Mouse (Mus musculus): ENCODE results near the gene Eya2. TPM values are rescaled to one million over a fixed set of nuclear protein-coding genes. Genes with fewer than 3 reads are reported as not detected.

Gene Eya2
- polyA plus RNA-seq, 1 experiment from 2014 or later = 27.2 TPM

- Histone ChIP-seq H3K4me2 (ENCODE audit: low read depth, low read length) (no peak overlapping the region), H3K9me3 (replicated peaks; ENCODE audit: control insufficient read depth, low read length) (no peaks in the 10 kb centered on the region), H3K4me1 (ENCODE audit: control insufficient read depth, insufficient read depth, low read length) (peaks cover 4% of the 10 kb centered on the region; the same call in 1 of the 2 replicates), H3K4me3 (ENCODE audit: low read depth, low read length) (no peak overlapping the region), H3K9ac (replicated peaks; ENCODE audit: low read length) (no peak overlapping the region), H3K27me3 (ENCODE audit: control insufficient read depth, insufficient read depth, low read length) (peaks cover 9% of the 10 kb centered on the region), H3K36me3 (replicated peaks; ENCODE audit: control insufficient read depth, insufficient read depth, low read depth, low read length) (no peaks in the 10 kb centered on the region), H3K27ac (replicated peaks; ENCODE audit: low read depth, low read length) (no peak overlapping the region)
- no peak for DNase-seq (ENCODE audit: low spot score)
- no peak for ATAC-seq (replicated peaks; ENCODE audit: insufficient number of reproducible peaks, low FRiP score, low TSS enrichment, low read depth)
- 54% methylated on average over 11 of the region's 11 CpGs for WGBS
These were observed 35.9 kb upstream of the Eya2 start for GRCm38 (mm10) chr2:165558916-165559315.

DNA sequence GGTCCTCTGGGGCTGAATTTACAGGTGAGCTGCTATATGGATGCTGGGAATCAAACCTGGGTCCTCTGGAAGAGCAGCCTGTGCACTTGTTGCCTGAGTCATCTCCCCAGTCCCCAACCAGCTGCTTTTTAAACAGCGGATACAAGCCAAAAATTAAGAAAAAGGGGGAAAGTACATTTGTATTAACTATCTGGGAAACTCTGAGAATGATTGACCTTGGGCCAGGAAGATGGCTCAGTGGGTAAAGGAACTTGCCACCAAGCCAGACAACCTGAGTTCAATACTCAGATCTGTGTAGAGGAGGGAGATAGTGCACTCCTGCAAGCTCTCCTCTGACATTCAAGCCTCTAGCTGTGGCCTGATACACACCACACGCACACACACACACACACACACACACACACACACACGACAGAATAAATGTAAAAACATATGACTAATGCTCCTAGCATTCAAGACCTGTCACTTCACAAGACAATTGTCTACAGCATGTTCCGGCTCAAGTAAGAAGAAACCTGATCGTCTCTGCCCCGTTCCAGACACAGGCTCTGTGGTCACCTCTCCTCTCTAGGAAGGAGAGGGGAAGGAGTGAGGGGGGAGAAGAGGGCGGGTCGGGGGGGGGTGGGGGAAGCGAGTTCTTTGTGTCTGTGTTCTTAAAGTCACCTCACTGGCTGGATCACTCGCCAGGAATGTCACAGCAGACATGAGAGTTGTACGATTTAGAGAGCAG, 35.2 kb upstream of the Eya2 start:
- H3K27me3 ChIP-seq (ENCODE audit: control insufficient read depth, insufficient read depth, low read length) = peaks cover 16% of the 10 kb centered on the region
- H3K9ac ChIP-seq (replicated peaks; ENCODE audit: low read length) = no peak overlapping the region
- H3K4me3 ChIP-seq (ENCODE audit: low read depth, low read length) = no peak overlapping the region
- WGBS = 21% methylated on average over 11 of the region's 11 CpGs
- DNase-seq (ENCODE audit: low spot score) (peak; percentile 57), ATAC-seq (replicated peaks; ENCODE audit: insufficient number of reproducible peaks, low FRiP score, low TSS enrichment, low read depth) (peak; percentile 51; the same call in 1 of the 2 replicates)
- H3K4me2 ChIP-seq (ENCODE audit: low read depth, low read length) = no peak overlapping the region
- no peak overlapping the region for H3K27ac ChIP-seq (replicated peaks; ENCODE audit: low read depth, low read length)
- H3K9me3 ChIP-seq (replicated peaks; ENCODE audit: control insufficient read depth, low read length) = no peaks in the 10 kb centered on the region
- no peaks in the 10 kb centered on the region for H3K36me3 ChIP-seq (replicated peaks; ENCODE audit: control insufficient read depth, insufficient read depth, low read depth, low read length)
- peaks cover 4% of the 10 kb centered on the region; the same call in 1 of the 2 replicates for H3K4me1 ChIP-seq (ENCODE audit: control insufficient read depth, insufficient read depth, low read length)

DNA sequence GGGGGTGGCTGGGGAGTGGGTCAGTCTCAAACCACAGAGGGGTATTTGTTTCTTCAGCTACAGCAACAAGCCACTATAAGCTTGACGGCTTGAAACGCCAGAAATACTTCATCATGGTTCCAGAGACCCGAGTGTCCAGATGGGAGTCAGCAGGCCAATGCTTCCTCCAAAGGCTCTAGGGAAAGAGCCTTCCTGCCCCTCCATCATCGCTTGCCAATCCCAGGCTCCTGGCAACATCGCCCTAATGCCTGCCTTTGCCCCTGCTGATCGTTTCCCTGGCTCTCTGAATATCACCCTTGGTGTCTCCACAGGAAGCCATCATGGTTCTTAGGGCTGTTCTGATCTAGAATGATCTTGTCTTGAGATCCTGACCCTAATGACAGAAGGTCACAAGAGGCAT, 33.0 kb upstream of the Eya2 start:
- ATAC-seq (replicated peaks; ENCODE audit: insufficient number of reproducible peaks, low FRiP score, low TSS enrichment, low read depth) (no peak), DNase-seq (ENCODE audit: low spot score) (no peak)
- WGBS = 70% methylated on average over 6 of the region's 6 CpGs
- H3K36me3 ChIP-seq (replicated peaks; ENCODE audit: control insufficient read depth, insufficient read depth, low read depth, low read length) = no peaks in the 10 kb centered on the region
- no peak overlapping the region for H3K9ac ChIP-seq (replicated peaks; ENCODE audit: low read length)
- no peak overlapping the region for H3K4me2 ChIP-seq (ENCODE audit: low read depth, low read length)
- no peak overlapping the region for H3K27ac ChIP-seq (replicated peaks; ENCODE audit: low read depth, low read length)
- H3K9me3 ChIP-seq (replicated peaks; ENCODE audit: control insufficient read depth, low read length) = no peaks in the 10 kb centered on the region
- peaks cover 4% of the 10 kb centered on the region; the same call in 1 of the 2 replicates for H3K4me1 ChIP-seq (ENCODE audit: control insufficient read depth, insufficient read depth, low read length)
- peaks cover 16% of the 10 kb centered on the region for H3K27me3 ChIP-seq (ENCODE audit: control insufficient read depth, insufficient read depth, low read length)
- H3K4me3 ChIP-seq (ENCODE audit: low read depth, low read length) = no peak overlapping the region

DNA sequence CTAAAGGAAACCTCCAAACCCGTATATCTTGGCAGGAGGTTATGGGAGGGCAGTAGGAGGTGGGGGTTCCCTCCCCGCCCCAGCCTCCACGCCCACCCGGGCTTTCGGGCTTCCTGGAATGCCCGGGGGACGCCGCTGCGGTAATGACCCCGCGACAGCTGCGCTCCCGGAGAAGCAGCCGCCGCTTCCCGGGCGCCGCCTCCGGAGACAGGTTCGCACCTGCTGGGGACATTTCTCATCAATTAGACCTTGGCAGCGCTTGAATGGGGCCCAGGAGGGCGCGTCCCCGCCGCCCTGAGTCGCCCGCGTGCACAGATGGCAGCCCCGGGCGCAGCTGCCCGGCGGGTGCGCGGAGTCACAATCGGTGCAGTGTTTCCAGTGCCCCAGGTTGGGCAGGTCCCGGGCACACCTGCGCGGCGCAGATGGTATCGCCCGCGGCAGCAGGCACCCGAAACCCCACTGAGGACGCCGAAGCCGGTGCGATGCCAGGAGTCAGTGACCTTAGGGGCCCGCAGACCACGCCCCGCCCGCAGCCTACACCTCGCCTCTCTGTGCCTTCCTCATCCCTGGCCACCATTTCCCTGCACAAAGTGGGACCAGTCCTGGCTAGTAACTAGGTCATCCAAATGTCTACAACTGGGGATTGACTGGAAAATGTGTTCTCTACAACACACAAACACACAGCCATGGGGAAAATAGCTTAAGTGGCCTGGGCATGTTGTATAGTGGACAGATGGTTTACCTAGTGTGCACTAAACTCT, 31.4 kb upstream of the Eya2 start:
- DNase-seq (ENCODE audit: low spot score) (peak; percentile 58), ATAC-seq (replicated peaks; ENCODE audit: insufficient number of reproducible peaks, low FRiP score, low TSS enrichment, low read depth) (peak; percentile 30; the same call in 1 of the 2 replicates)
- Histone ChIP-seq H3K4me3 (ENCODE audit: low read depth, low read length) (peak overlapping the region; percentile 36), H3K36me3 (replicated peaks; ENCODE audit: control insufficient read depth, insufficient read depth, low read depth, low read length) (no peaks in the 10 kb centered on the region), H3K4me2 (ENCODE audit: low read depth, low read length) (peak overlapping the region; percentile 82), H3K4me1 (ENCODE audit: control insufficient read depth, insufficient read depth, low read length) (peaks cover 4% of the 10 kb centered on the region; the same call in 1 of the 2 replicates), H3K9me3 (replicated peaks; ENCODE audit: control insufficient read depth, low read length) (no peaks in the 10 kb centered on the region), H3K27ac (replicated peaks; ENCODE audit: low read depth, low read length) (no peak overlapping the region), H3K27me3 (ENCODE audit: control insufficient read depth, insufficient read depth, low read length) (peaks cover 16% of the 10 kb centered on the region), H3K9ac (replicated peaks; ENCODE audit: low read length) (peak overlapping the region; percentile 44)
- under 1% methylated on average over 49 of the region's 52 CpGs for WGBS

GRCm38 (mm10) chr2:165564101-165564500, 30.7 kb upstream of the Eya2 start:
- ATAC-seq (replicated peaks; ENCODE audit: insufficient number of reproducible peaks, low FRiP score, low TSS enrichment, low read depth) (no peak), DNase-seq (ENCODE audit: low spot score) (no peak)
- Histone ChIP-seq H3K27me3 (ENCODE audit: control insufficient read depth, insufficient read depth, low read length) (peaks cover 16% of the 10 kb centered on the region), H3K9ac (replicated peaks; ENCODE audit: low read length) (no peak overlapping the region), H3K4me1 (ENCODE audit: control insufficient read depth, insufficient read depth, low read length) (peaks cover 4% of the 10 kb centered on the region; the same call in 1 of the 2 replicates), H3K4me2 (ENCODE audit: low read depth, low read length) (no peak overlapping the region), H3K36me3 (replicated peaks; ENCODE audit: control insufficient read depth, insufficient read depth, low read depth, low read length) (no peaks in the 10 kb centered on the region), H3K9me3 (replicated peaks; ENCODE audit: control insufficient read depth, low read length) (no peaks in the 10 kb centered on the region), H3K27ac (replicated peaks; ENCODE audit: low read depth, low read length) (no peak overlapping the region), H3K4me3 (ENCODE audit: low read depth, low read length) (no peak overlapping the region)
- WGBS = 55% methylated on average over 8 of the region's 8 CpGs

DNA sequence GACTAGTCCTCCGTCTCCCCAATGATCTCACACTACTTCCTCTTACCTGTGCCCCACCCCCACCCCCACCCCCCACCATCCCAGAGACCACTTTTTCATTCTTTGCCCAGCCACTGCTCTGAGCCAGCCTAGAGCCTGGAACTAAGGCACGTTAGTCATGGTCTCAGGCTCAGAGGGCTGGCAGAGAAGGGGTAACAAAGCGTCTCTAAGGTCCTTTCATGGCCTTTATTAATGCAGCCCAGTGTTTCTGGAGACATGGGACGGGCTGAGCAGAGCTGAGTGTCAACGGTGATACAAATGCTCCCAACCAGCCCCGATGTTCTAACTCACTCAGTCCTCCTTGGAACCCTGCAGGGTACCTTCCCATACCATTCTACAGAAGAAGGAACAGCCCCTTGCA, 30.2 kb upstream of the Eya2 start:
- Histone ChIP-seq H3K4me2 (ENCODE audit: low read depth, low read length) (no peak overlapping the region), H3K36me3 (replicated peaks; ENCODE audit: control insufficient read depth, insufficient read depth, low read depth, low read length) (no peaks in the 10 kb centered on the region), H3K27me3 (ENCODE audit: control insufficient read depth, insufficient read depth, low read length) (peaks cover 16% of the 10 kb centered on the region), H3K4me3 (ENCODE audit: low read depth, low read length) (no peak overlapping the region), H3K9ac (replicated peaks; ENCODE audit: low read length) (no peak overlapping the region), H3K9me3 (replicated peaks; ENCODE audit: control insufficient read depth, low read length) (no peaks in the 10 kb centered on the region), H3K4me1 (ENCODE audit: control insufficient read depth, insufficient read depth, low read length) (peaks cover 4% of the 10 kb centered on the region; the same call in 1 of the 2 replicates), H3K27ac (replicated peaks; ENCODE audit: low read depth, low read length) (0 out of 2 replicates have a peak overlapping the region, but pooled peaks have one; percentile 25)
- 29% methylated on average over 6 of the region's 6 CpGs for WGBS
- DNase-seq (ENCODE audit: low spot score) = no peak
- ATAC-seq (replicated peaks; ENCODE audit: insufficient number of reproducible peaks, low FRiP score, low TSS enrichment, low read depth) = peak; percentile 56; the same call in 1 of the 2 replicates

- Histone ChIP-seq H3K9ac (replicated peaks; ENCODE audit: low read length) (no peak overlapping the region), H3K4me1 (ENCODE audit: control insufficient read depth, insufficient read depth, low read length) (peaks cover 4% of the 10 kb centered on the region; the same call in 1 of the 2 replicates), H3K9me3 (replicated peaks; ENCODE audit: control insufficient read depth, low read length) (no peaks in the 10 kb centered on the region), H3K36me3 (replicated peaks; ENCODE audit: control insufficient read depth, insufficient read depth, low read depth, low read length) (no peaks in the 10 kb centered on the region), H3K4me2 (ENCODE audit: low read depth, low read length) (no peak overlapping the region), H3K4me3 (ENCODE audit: low read depth, low read length) (no peak overlapping the region), H3K27me3 (ENCODE audit: control insufficient read depth, insufficient read depth, low read length) (peaks cover 16% of the 10 kb centered on the region), H3K27ac (replicated peaks; ENCODE audit: low read depth, low read length) (no peak overlapping the region)
- WGBS = 75% methylated on average over 6 of the region's 6 CpGs
- ATAC-seq (replicated peaks; ENCODE audit: insufficient number of reproducible peaks, low FRiP score, low TSS enrichment, low read depth) = no peak
- DNase-seq (ENCODE audit: low spot score) = no peak
These were observed 27.9 kb upstream of the Eya2 start for GRCm38 (mm10) chr2:165566898-165567297.

- Histone ChIP-seq H3K36me3 (replicated peaks; ENCODE audit: control insufficient read depth, insufficient read depth, low read depth, low read length) (no peaks in the 10 kb centered on the region), H3K9ac (replicated peaks; ENCODE audit: low read length) (no peak overlapping the region), H3K9me3 (replicated peaks; ENCODE audit: control insufficient read depth, low read length) (no peaks in the 10 kb centered on the region), H3K4me2 (ENCODE audit: low read depth, low read length) (no peak overlapping the region), H3K4me3 (ENCODE audit: low read depth, low read length) (no peak overlapping the region), H3K27ac (replicated peaks; ENCODE audit: low read depth, low read length) (no peak overlapping the region), H3K27me3 (ENCODE audit: control insufficient read depth, insufficient read depth, low read length) (peaks cover 16% of the 10 kb centered on the region), H3K4me1 (ENCODE audit: control insufficient read depth, insufficient read depth, low read length) (peaks cover 4% of the 10 kb centered on the region; the same call in 1 of the 2 replicates)
- DNase-seq (ENCODE audit: low spot score) = no peak
- ATAC-seq (replicated peaks; ENCODE audit: insufficient number of reproducible peaks, low FRiP score, low TSS enrichment, low read depth) = no peak
- WGBS = 60% methylated on average over 9 of the region's 9 CpGs
These were observed 27.0 kb upstream of the Eya2 start for GRCm38 (mm10) chr2:165567820-165568219.

Data from embryonic facial prominence, embryonic 11.5 days (tissue).